Mouse (Mus musculus) forebrain, postnatal 0 days (tissue): ENCODE measurements around the gene Smug1. TPM values are rescaled to one million over a fixed set of nuclear protein-coding genes. Genes with fewer than 3 reads are reported as not detected.
A peak's percentile ranks its signal among the peaks of the same experiment; 100 is the strongest.

Experiments used
- ATAC-seq: fragments of 200-750 bp; cut with Nextera tagmentation; 2 replicates; pipeline ENCODE4 v1.8.0; 2017; ENCODE audit warnings: mild to moderate bottlenecking, moderate library complexity
- DNase-seq: peaks from one replicate; pipeline ENCODE4 v3.0.0-alpha.2; 2015
- H3K27ac ChIP-seq: fragments of 300-500 bp; sonication (generic); 2 replicates; pipeline ENCODE4 v1.5.1; 2014; ENCODE audit warnings: low read depth, mild to moderate bottlenecking, antibody characterized with exemption, low read length, moderate library complexity, mixed read lengths
- H3K27me3 ChIP-seq: fragments of 300-500 bp; sonication (generic); 2 replicates; pipeline ENCODE4 v1.6.1; 2014; ENCODE audit warnings: mild to moderate bottlenecking, low read length, mixed read lengths; ENCODE audit not compliant: insufficient read depth
- H3K36me3 ChIP-seq: fragments of 300-500 bp; sonication (generic); 2 replicates; pipeline ENCODE4 v1.6.1; 2014; ENCODE audit warnings: mild to moderate bottlenecking, moderate library complexity; ENCODE audit not compliant: insufficient read depth
- H3K4me1 ChIP-seq: fragments of 300-500 bp; sonication (generic); 2 replicates; pipeline ENCODE4 v1.6.1; 2014; ENCODE audit warnings: antibody characterized with exemption; ENCODE audit not compliant: insufficient read depth
- H3K4me2 ChIP-seq: fragments of 300-500 bp; sonication (generic); 2 replicates; pipeline ENCODE4 v1.6.1; 2014; ENCODE audit warnings: low read depth, mild to moderate bottlenecking, moderate library complexity
- H3K4me3 ChIP-seq: fragments of 300-500 bp; sonication (generic); 2 replicates; pipeline ENCODE4 v1.5.1; 2014; ENCODE audit warnings: low read depth, low read length, mixed read lengths
- H3K9ac ChIP-seq: fragments of 300-500 bp; sonication (generic); 2 replicates; pipeline ENCODE4 v1.6.1; 2014; ENCODE audit warnings: mild to moderate bottlenecking
- H3K9me3 ChIP-seq: fragments of 300-500 bp; sonication (generic); 2 replicates; pipeline ENCODE4 v1.6.1; 2016; ENCODE audit warnings: low read length
- CTCF ChIP-seq: sonication (generic); IDR thresholded peaks from 2 replicates; pipeline ENCODE4 v1.5.1; 2016; ENCODE audit warnings: antibody characterized with exemption, control low read depth, low read depth
- WGBS: fragments of 180-500 bp; shearing (Covaris S2); extraction: QIAGEN DNeasy Blood & Tissue Kit; methylation state at CpG from one replicate; pipeline ENCODE4 v1.1.7; 2014; 5-methylcytosine and 5-hydroxymethylcytosine counted together
- polyA plus RNA-seq: library from polyadenylated mRNA; unstranded; fragments of >200 nt; fragmentation: Nextera tagmentation; extraction: Ambion mirVana; gene quantifications from 2 replicates; pipeline ENCODE4 v1.2.1, GENCODE M21; 2015
- total RNA-seq: library from RNA; depleted of rRNA; stranded (reverse); fragments of >200 nt; gene quantifications from 2 replicates; pipeline ENCODE4 v1.2.3, GENCODE M21; 2014; rRNA removed

Smug1 gene
- 34.0 and 34.4 TPM in 2 replicates for total RNA-seq
- 14.6 and 18.5 TPM in 2 replicates for polyA plus RNA-seq

DNA sequence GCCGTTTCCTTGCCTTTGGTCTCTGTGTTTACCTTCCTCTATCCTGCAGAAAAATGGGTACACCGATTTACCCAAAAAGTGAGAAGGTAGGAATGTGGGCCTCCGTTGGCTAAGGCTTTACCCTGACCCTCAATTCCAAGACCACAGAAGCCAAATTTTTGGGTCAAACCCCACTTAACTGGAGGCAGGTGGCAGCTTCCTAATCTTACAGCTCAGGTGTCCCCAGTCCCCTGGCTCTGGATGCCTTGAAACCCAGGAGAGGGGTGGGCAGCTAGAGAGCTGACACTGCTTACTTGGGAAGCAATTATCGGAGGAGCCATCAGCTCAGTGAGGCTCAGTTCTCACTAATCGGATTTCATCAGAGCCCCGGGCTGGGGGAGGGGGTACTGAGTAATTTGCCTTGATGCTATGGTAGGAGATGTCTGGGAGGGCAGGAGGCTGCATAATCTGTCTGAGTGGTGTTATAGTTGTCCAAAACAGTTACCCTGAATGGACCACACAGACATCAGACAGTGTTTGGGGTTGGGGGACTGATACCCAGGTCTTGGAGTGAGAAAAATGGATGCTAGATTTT, at the start of gene Smug1:
Gene Smug1, minus strand, starts transcription at position 51 of the 574 bp plus-strand sequence.
- Histone ChIP-seq H3K36me3 (no peaks in the 10 kb centered on the region), H3K4me1 (peaks cover 10% of the 10 kb centered on the region), H3K9ac (no peak within 1 kb of the TSS), H3K4me2 (no peak within 1 kb of the TSS), H3K4me3 (no peak within 1 kb of the TSS), H3K27ac (no peak within 1 kb of the TSS), H3K27me3 (peaks cover 53% of the 10 kb centered on the region), H3K9me3 (no peaks in the 10 kb centered on the region)
- no peak for TF ChIP-seq CTCF
- DNase-seq (no peak), ATAC-seq (no peak)
- WGBS: 25% methylated on average over 6 of the region's 6 CpGs

DNA sequence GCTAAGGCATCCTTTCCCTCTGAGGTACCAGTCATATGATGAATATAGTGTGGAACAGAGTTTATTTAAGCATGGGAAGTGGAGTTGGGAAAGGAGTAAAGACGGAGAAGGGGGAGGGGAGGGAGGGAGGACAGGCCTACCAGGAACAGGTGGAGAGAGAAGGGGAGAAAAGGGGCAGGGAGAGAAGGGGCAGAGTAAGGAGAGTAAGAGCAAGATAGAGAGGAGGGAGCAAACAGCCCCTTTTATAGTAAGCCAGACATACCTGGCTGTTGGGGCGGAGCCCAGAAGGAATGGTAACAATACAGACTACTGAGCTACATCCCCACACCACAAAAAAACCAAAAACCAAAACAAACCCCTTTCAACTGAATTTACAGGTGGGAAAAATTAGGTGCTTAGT, 49.2 kb upstream of the Smug1 start:
- Histone ChIP-seq H3K27ac (peak overlapping the region; percentile 58), H3K36me3 (peaks cover 9% of the 10 kb centered on the region; the same call in 1 of the 2 replicates), H3K4me2 (peak overlapping the region; percentile 46; the same call in 1 of the 2 replicates), H3K9ac (no peak overlapping the region), H3K27me3 (no peaks in the 10 kb centered on the region), H3K4me3 (no peak overlapping the region), H3K9me3 (no peaks in the 10 kb centered on the region), H3K4me1 (peaks cover 16% of the 10 kb centered on the region)
- 25% methylated on average over 2 of the region's 2 CpGs for WGBS
- no peak for ATAC-seq
- DNase-seq: no peak
- TF ChIP-seq CTCF: no peak

DNA sequence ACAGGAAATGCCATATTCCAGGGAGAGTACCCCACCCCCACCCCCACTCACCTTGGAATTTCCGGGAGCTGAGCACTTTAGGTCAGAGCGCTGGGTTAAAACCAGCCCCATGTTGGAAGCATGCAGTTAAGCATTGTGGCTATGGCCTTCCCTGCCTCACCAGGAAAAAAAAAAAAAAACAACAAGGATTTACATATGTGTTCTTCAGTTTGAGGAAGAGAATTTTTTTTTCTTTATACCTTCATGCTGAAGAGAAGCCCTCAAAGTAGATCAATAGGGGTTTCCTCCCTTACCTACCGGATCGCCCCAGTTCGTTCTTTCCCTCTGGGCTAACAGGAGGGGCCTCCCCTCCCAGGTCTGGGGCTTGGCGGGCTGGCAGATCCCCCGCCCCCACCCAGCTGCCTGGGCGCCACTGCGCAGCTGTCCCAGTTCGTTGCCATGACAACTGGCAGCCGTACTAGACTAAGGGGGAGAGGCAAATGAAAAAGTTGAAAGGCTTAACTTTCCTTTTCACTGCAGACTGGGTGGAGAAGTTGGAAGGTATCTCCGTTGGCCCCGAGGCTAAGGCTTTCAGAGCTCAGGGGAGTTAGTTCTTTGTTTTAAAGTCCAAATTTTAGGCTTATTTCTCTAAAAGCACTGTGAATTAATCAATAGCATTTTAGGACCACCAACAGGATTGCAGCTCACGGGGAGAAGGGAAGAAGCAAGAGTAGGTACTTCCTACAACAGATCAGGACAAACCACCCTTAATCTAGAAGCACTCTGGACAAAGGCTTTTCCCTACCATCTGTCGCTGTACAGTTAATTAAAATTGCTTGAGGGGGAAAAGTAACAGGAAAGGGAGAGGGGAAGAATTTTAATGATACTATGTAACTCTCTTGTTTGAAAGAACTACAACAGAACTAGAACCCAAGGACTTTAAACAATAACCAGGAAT, 48.3 kb upstream of the Smug1 start:
- Histone ChIP-seq H3K4me1 (peaks cover 16% of the 10 kb centered on the region), H3K4me2 (peak overlapping the region; percentile 46), H3K4me3 (peak overlapping the region; percentile 43), H3K9ac (peak overlapping the region; percentile 45), H3K27me3 (no peaks in the 10 kb centered on the region), H3K27ac (peak overlapping the region; percentile 58), H3K9me3 (no peaks in the 10 kb centered on the region), H3K36me3 (peaks cover 17% of the 10 kb centered on the region)
- peak; percentile 96 for DNase-seq
- peak; percentile 98 for ATAC-seq
- TF ChIP-seq CTCF: no peak
- WGBS: 0% methylated on average over 15 of the region's 15 CpGs

DNA sequence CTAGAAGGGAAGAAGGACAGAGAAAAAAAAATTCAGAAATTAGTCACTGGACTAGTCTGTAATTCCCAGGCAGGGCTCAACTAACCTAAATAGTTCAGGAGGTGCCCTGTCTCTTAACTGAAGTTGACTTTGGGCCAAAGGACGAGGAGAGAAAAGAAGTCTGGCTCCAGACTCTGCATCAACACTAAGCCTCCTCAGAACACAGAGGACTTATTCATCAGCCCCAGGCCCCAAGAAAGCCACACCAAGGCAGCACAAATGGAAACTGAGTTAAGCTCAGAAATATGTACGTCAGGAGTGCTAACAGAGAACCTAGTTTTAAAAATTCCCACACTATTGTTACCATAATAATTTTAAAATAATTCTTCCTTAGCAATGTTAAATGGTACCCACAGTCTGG, 47.3 kb upstream of the Smug1 start:
- Histone ChIP-seq H3K36me3 (peaks cover 19% of the 10 kb centered on the region), H3K27me3 (no peaks in the 10 kb centered on the region), H3K4me2 (peak overlapping the region; percentile 38), H3K4me1 (peaks cover 16% of the 10 kb centered on the region), H3K9me3 (no peaks in the 10 kb centered on the region), H3K27ac (peak overlapping the region; percentile 35; the same call in 1 of the 2 replicates), H3K4me3 (peak overlapping the region; percentile 12), H3K9ac (no peak overlapping the region)
- WGBS: 13% methylated on average over 2 of the region's 2 CpGs
- no peak for TF ChIP-seq CTCF
- ATAC-seq (no peak), DNase-seq (no peak)

DNA sequence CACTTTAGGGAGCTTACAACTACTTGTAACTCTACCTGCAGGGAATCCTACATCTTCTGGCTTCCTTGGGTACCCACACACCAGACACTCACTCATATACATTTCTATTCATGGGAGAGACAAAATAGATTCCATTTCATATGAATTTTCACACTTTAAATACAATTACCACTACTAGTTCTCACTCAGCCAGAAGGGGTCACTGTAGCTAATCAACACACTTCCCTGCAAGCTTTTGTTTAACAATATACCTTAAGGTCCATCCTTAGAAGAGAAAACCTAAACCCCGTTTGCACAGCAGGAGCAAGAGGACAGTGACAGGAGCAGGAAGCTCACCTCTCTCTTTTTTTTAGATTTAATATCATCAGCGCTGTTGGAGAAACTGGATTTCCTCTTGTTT, 38.3 kb upstream of the Smug1 start:
- TF ChIP-seq CTCF: peak; percentile 49

DNA sequence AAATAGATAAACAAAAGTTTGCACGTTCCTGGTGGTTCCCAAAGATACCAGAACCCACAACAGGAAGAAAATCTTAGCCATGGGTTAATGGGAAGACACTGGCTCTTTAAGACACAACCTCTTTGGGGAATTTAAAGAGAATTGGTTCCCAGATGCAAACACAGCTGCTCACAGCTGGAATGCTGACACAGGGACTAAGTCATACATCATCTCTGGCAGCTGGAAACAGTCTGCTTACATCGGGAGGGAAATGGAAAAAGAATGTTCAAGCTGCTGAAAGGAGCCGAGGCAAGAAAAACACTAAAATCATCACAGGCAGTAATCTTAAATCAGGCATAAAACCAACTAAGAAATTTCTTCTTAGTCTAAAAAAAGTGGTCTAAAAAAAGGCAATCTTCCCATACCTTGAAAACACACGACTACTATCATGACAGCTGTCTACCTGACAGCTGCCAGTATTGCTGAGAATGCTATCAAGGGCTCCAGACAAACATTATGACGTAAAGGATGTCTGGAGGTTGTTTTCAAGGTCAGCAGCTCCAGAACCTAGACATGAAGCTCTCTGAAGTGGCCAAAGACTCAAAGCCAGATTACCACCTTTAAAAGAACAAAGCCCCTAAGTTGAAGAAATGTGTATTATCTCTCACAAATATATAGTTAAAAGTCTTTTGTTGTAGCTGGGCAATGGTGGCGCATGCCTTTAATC, 35.3 kb upstream of the Smug1 start:
- DNase-seq (no peak), ATAC-seq (no peak)
- no peak overlapping the region for H3K9ac ChIP-seq
- no peaks in the 10 kb centered on the region for H3K4me1 ChIP-seq
- TF ChIP-seq CTCF: no peak
- H3K27me3 ChIP-seq: no peaks in the 10 kb centered on the region
- H3K9me3 ChIP-seq: no peaks in the 10 kb centered on the region
- WGBS: 68% methylated on average over 6 of the region's 6 CpGs
- no peak overlapping the region for H3K4me3 ChIP-seq
- H3K27ac ChIP-seq: no peak overlapping the region; the same call in 1 of the 2 replicates
- peaks cover 39% of the 10 kb centered on the region for H3K36me3 ChIP-seq
- H3K4me2 ChIP-seq: no peak overlapping the region

More for the DNA sequence above, 38.3 kb upstream of the Smug1 start:
- Histone ChIP-seq H3K4me2 (no peak overlapping the region), H3K4me3 (no peak overlapping the region), H3K36me3 (peaks cover 19% of the 10 kb centered on the region), H3K9me3 (no peaks in the 10 kb centered on the region), H3K27me3 (no peaks in the 10 kb centered on the region), H3K27ac (no peak overlapping the region), H3K9ac (no peak overlapping the region), H3K4me1 (no peaks in the 10 kb centered on the region)
- DNase-seq (no peak), ATAC-seq (no peak)
- 49% methylated on average over 2 of the region's 2 CpGs for whole genome bisulfite sequencing
